Mouse (Mus musculus) heart, postnatal 0 days (tissue): ENCODE measurements at regions not wholly inside any gene's neighbourhood (a gene's known extent, or its start where the extent isn't known, plus 50 kb on each side); places are given as distances from the start of the nearest gene placed in this dataset.

ENCODE experiments used
- CTCF ChIP-seq: IDR thresholded peaks from 2 replicates; pipeline ENCODE4 v1.5.1; 2016; ENCODE audit warnings: antibody characterized with exemption, control low read depth, low read depth
- EP300 ChIP-seq: IDR thresholded peaks from 2 replicates; pipeline ENCODE4 v1.6.1; 2016; ENCODE audit warnings: antibody characterized with exemption, low read depth

- TF ChIP-seq EP300 (no peak), CTCF (no peak)
Observed at GRCm38 (mm10) chr15:6088498-6088897, 211.1 kb upstream of the Dab2 start.
